Mouse (Mus musculus): Measurements from ENCODE around the gene Olfr1089. TPM values are rescaled to one million over a fixed set of nuclear protein-coding genes. Genes with fewer than 3 reads are reported as not detected.

Olfr1089 gene
- polyA plus RNA-seq (2016; fragmentation: Nextera tagmentation; extraction: Ambion mirVana), result not detected in 2 replicates

DNA sequence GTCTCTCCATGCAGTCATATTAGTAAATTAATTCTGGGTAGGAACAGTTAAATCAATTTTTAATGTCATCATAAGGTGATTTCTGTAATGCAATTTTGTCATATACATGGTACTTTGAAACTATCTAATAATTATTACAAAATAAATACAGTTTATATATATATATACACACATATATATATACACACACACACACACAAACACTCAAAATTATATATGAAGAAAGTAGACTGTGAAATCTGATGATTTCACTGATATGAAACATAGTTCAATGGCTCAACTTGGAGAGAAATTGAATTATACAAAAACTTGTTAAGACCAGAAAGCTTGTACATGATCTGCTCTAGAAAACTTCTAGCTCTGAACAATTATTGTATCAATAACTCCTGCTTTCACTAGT is at the start of gene Olfr1089:
Olfr1089 (minus strand) TSS at position 101 of the 400 bp plus-strand sequence.
- Histone ChIP-seq H3K27ac (no peak within 1 kb of the TSS), H3K4me3 (no peak within 1 kb of the TSS), H3K27me3 (ENCODE audit: low read depth, poor library complexity, severe bottlenecking) (no peaks in the 10 kb centered on the region), H3K4me1 (no peaks in the 10 kb centered on the region), H3K9me3 (replicated peaks) (no peaks in the 10 kb centered on the region), H3K36me3 (no peaks in the 10 kb centered on the region)
- no peak for DNase-seq (ENCODE audit: low spot score)

DNA sequence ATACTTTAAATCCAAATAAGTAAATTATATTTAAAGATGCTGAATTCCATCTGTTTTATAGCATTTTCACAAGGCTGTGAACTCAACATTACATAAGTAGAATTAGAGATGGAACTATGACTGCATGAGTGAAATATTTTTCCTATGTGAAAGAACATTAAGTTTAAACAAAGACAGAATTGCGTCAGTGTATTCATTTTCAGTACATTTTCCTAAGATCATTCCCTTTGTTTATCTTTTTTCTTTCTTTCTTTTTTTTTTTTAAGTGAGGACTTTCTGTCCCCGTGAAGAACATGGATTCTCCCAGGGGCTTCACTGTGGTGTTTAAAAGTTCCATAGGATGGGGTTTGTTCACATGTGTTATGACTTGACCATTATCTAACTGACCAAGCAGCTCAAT is 48.7 kb upstream of the Olfr1089 start, which contains the start of gene Olfr1093:
Olfr1093 (plus strand) TSS at position 301 of the 400 bp plus-strand sequence.
- H3K9me3 ChIP-seq (replicated peaks), result no peaks in the 10 kb centered on the region
- no peak within 1 kb of the TSS for H3K4me3 ChIP-seq
- no peaks in the 10 kb centered on the region for H3K36me3 ChIP-seq
- DNase-seq (ENCODE audit: low spot score), result no peak
- 85% methylated on average over 2 of the region's 2 CpGs for WGBS
- no peaks in the 10 kb centered on the region for H3K4me1 ChIP-seq
- no peaks in the 10 kb centered on the region for H3K27me3 ChIP-seq (ENCODE audit: low read depth, poor library complexity, severe bottlenecking)
- no peak within 1 kb of the TSS for H3K27ac ChIP-seq

- Histone ChIP-seq H3K27me3 (ENCODE audit: low read depth, poor library complexity, severe bottlenecking) (no peaks in the 10 kb centered on the region), H3K4me1 (no peaks in the 10 kb centered on the region), H3K36me3 (no peaks in the 10 kb centered on the region), H3K4me3 (no peak overlapping the region), H3K9me3 (replicated peaks) (no peaks in the 10 kb centered on the region), H3K27ac (no peak overlapping the region)
- WGBS, result 96% methylated on average over 6 of the region's 6 CpGs
- no peak for DNase-seq (ENCODE audit: low spot score)
These were observed 27.5 kb upstream of the Olfr1089 start for GRCm38 (mm10) chr2:86761050-86761449.

GRCm38 (mm10) chr2:86758893-86759292 is 25.4 kb upstream of the Olfr1089 start, which contains the start of gene Olfr1090:
Gene Olfr1090, minus strand, starts transcription at chr2:86758993.
- no peaks in the 10 kb centered on the region for H3K4me1 ChIP-seq
- no peak within 1 kb of the TSS for H3K27ac ChIP-seq
- WGBS, result 92% methylated on average over 1 of the region's 1 CpGs
- no peaks in the 10 kb centered on the region for H3K36me3 ChIP-seq
- H3K9me3 ChIP-seq (replicated peaks), result no peaks in the 10 kb centered on the region
- H3K27me3 ChIP-seq (ENCODE audit: low read depth, poor library complexity, severe bottlenecking), result no peaks in the 10 kb centered on the region
- DNase-seq (ENCODE audit: low spot score), result no peak
- H3K4me3 ChIP-seq, result no peak within 1 kb of the TSS

- DNase-seq (ENCODE audit: low spot score), result no peak
- Histone ChIP-seq H3K9me3 (replicated peaks) (no peaks in the 10 kb centered on the region), H3K36me3 (no peaks in the 10 kb centered on the region), H3K27ac (no peak within 1 kb of the TSS), H3K4me3 (no peak within 1 kb of the TSS), H3K27me3 (ENCODE audit: low read depth, poor library complexity, severe bottlenecking) (no peaks in the 10 kb centered on the region), H3K4me1 (no peaks in the 10 kb centered on the region)
These were observed 35.2 kb downstream of the Olfr1089 start, which contains the start of gene Olfr1087 for GRCm38 (mm10) chr2:86698295-86698694. Gene Olfr1087, minus strand, starts transcription at chr2:86698395.

Other genes with a start within 250 kb of the Olfr1089 start
- not detected in 2 replicates for gene Olfr228, start 246.3 kb downstream of the Olfr1089 start, polyA plus RNA-seq (2016; fragmentation: Nextera tagmentation; extraction: Ambion mirVana)
- gene Olfr1076, start 225.2 kb downstream of the Olfr1089 start, polyA plus RNA-seq (2016; fragmentation: Nextera tagmentation; extraction: Ambion mirVana), result not detected in 2 replicates
- not detected in 2 replicates for gene Olfr1079, start 191.2 kb downstream of the Olfr1089 start, polyA plus RNA-seq (2016; fragmentation: Nextera tagmentation; extraction: Ambion mirVana)
- not detected in 2 replicates for gene Olfr1080, start 175.5 kb downstream of the Olfr1089 start, polyA plus RNA-seq (2016; fragmentation: Nextera tagmentation; extraction: Ambion mirVana)
- not detected in 2 replicates for gene Olfr1082, start 134.7 kb downstream of the Olfr1089 start, polyA plus RNA-seq (2016; fragmentation: Nextera tagmentation; extraction: Ambion mirVana)
- not detected in 2 replicates for gene Olfr1084, start 94.0 kb downstream of the Olfr1089 start, polyA plus RNA-seq (2016; fragmentation: Nextera tagmentation; extraction: Ambion mirVana)
- gene Olfr1085, start 71.7 kb downstream of the Olfr1089 start, polyA plus RNA-seq (2016; fragmentation: Nextera tagmentation; extraction: Ambion mirVana), result not detected in 2 replicates
- gene Olfr1086, start 53.6 kb downstream of the Olfr1089 start, polyA plus RNA-seq (2016; fragmentation: Nextera tagmentation; extraction: Ambion mirVana), result not detected in 2 replicates
- gene Olfr1087, start 35.3 kb downstream of the Olfr1089 start, polyA plus RNA-seq (2016; fragmentation: Nextera tagmentation; extraction: Ambion mirVana), result not detected in 2 replicates
- gene Olfr1090, start 25.3 kb upstream of the Olfr1089 start, polyA plus RNA-seq (2016; fragmentation: Nextera tagmentation; extraction: Ambion mirVana), result not detected in 2 replicates
- not detected in 2 replicates for gene Olfr1093, start 48.8 kb upstream of the Olfr1089 start, polyA plus RNA-seq (2016; fragmentation: Nextera tagmentation; extraction: Ambion mirVana)
- gene Olfr141, start 76.3 kb upstream of the Olfr1089 start, polyA plus RNA-seq (2016; fragmentation: Nextera tagmentation; extraction: Ambion mirVana), result not detected in 2 replicates
- gene Olfr1094, start 91.0 kb upstream of the Olfr1089 start, polyA plus RNA-seq (2016; fragmentation: Nextera tagmentation; extraction: Ambion mirVana), result not detected in 2 replicates
- not detected in 2 replicates for gene Olfr1095, start 118.0 kb upstream of the Olfr1089 start, polyA plus RNA-seq (2016; fragmentation: Nextera tagmentation; extraction: Ambion mirVana)
- gene Gm13723, start 141.1 kb upstream of the Olfr1089 start, polyA plus RNA-seq (2016; fragmentation: Nextera tagmentation; extraction: Ambion mirVana), result not detected in 2 replicates
- not detected in 2 replicates for gene Olfr1097, start 158.5 kb upstream of the Olfr1089 start, polyA plus RNA-seq (2016; fragmentation: Nextera tagmentation; extraction: Ambion mirVana)
- gene Olfr1098, start 190.8 kb upstream of the Olfr1089 start, polyA plus RNA-seq (2016; fragmentation: Nextera tagmentation; extraction: Ambion mirVana), result not detected in 2 replicates
- gene Olfr1099, start 227.0 kb upstream of the Olfr1089 start, polyA plus RNA-seq (2016; fragmentation: Nextera tagmentation; extraction: Ambion mirVana), result not detected in 2 replicates
- not detected in 2 replicates for gene Olfr1100, start 246.3 kb upstream of the Olfr1089 start, polyA plus RNA-seq (2016; fragmentation: Nextera tagmentation; extraction: Ambion mirVana)

Measured in limb, embryonic 10.5 days (tissue).